Mouse (Mus musculus) layer of hippocampus, postnatal 10 days (tissue): Measurements from ENCODE around the gene Olfr353. TPM values are rescaled to one million over a fixed set of nuclear protein-coding genes. Genes with fewer than 3 reads are reported as not detected.

ENCODE experiments used
- DNase-seq, 2 experiments: peaks; one replicate each; pipeline ENCODE4 v3.0.0; 2021; ENCODE audit warnings: low spot score in 2 of 2
- long read RNA-seq: library from polyadenylated mRNA; stranded (forward); transcript quantifications from one replicate; pipeline ENCODE4 v2.0.0, GENCODE M21; 2023
- total RNA-seq, 2 experiments: library from RNA; stranded (reverse); gene quantifications; 2 replicates each; pipeline ENCODE4 v1.2.3; 2021

Gene Olfr353
- not detected for total RNA-seq
- long read RNA-seq = 0 reads

- no peak for DNase-seq
These were observed at the start of gene Olfr353 for GRCm38 (mm10) chr2:36892836-36893235. Gene Olfr353 (minus strand): TSS chr2:36892936.

DNA sequence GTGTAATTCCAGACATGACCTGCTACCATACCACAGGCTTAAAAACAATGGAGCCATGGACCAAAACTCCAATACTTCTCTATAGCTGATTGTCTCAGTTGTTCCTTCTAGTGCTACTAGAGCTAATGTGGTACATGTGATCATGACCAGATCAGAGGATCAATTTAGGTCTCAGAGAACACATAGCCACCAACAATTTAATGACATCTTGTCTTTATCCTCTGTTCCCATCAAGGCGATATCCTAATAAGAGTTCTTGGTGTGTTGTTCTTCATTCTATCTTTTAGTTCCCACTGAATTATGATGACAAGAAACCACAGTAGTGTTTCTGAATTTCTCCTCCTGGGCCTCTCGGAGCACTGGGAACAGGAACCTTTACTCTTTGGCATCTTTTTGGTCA lies 44.1 kb upstream of the Olfr353 start, which contains the start of gene Olfr356:
Olfr356 (plus strand) TSS at position 301 of the 400 bp plus-strand sequence.
- DNase-seq = no peak

DNA sequence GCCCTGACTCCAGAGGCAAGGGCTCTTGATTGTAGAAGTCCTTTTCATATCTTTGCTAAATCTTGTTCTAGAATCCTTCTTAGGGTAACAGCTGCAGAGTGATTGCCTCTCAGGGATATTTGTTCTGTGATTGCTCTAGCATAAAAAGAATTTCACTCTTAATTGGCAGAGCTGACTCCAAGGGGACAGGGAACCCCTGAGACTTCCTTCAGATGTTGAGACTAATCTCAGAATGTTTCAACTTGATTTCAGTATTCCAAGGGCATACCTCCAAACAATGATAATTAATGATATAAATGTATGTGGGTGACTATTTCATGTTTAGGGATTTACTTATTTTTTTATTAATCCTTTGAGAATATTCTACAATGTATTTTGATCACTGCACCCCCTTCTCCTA lies 36.1 kb upstream of the Olfr353 start, which contains the start of gene Olfr355:
Olfr355 (minus strand) TSS at position 101 of the 400 bp plus-strand sequence.
- no peak for DNase-seq

GRCm38 (mm10) chr2:36905380-36905779 lies 12.6 kb upstream of the Olfr353 start, which contains the start of gene Olfr354:
Gene Olfr354 (plus strand): TSS chr2:36905680.
- DNase-seq = no peak

DNA sequence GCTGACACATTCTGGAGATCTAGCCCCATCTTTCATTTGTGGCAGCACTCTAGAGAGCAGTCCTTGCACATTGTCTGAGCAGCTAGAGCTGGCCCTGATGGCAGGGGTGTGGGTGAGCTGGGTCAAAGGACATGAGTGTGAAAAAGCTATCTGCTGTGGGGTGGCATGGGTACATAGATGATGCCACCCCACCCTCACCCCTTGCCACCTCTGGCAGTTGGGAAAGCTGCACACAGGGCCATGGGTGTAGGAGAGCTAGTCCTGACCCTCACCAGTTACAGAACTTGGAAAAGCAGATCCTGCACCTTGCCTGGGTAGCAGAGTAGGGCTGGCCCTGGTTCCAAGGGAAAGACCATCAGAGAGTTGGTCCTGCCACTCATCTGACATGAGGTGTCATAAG lies 4.4 kb upstream of the Olfr353 start:
- DNase-seq = no peak

DNA sequence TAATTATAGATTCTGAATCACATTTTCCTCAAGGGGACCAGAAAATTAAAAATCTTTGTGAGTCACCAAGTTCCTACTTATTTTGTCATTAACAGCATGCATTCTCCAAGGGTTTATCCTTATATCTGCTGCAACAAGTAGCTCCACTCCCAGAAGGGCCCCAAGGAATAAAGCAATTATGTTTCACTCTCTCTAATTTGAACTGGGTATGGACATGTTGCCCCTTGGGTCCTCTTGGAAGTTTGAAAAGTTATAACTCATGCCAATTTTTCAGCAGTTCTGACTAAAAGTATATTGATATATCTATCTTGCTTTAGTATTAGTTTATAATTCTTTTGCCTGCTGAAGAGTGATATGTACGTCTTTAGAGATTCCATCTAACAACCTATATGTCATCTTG lies 24.6 kb downstream of the Olfr353 start, which contains the start of gene Olfr352:
Olfr352 (plus strand) TSS at position 301 of the 400 bp plus-strand sequence.
- DNase-seq = no peak

DNA sequence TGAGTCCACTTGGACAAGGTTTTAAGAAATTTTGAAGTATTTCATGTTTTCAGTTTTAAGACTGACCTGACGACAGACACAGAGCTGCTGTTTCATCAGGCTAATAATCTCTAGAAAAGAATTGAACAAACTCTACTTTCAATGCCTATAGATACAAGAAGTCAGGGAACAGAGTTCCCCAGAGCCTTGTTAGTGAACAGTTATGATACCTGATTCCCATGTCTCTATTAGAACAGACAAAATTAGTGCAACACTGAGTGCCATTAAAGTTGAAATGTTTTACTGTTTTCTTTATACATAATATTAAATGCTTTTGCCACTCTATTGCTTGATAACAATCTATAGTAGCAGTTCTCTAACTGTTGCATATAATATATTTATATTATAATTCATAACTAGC lies 30.2 kb downstream of the Olfr353 start, which contains the start of gene Olfr351:
Olfr351 (minus strand) TSS at position 101 of the 400 bp plus-strand sequence.
- DNase-seq = no peak

- no peak for DNase-seq
These were observed 46.7 kb downstream of the Olfr353 start, which contains the start of gene Olfr350 for GRCm38 (mm10) chr2:36846010-36846409. Gene Olfr350 (plus strand): TSS chr2:36846310.

Other genes starting within 250 kb of the Olfr353 start
- gene Olfr346, start 207.1 kb downstream of the Olfr353 start, total RNA-seq = not detected
- not detected for gene Olfr347, start 161.0 kb downstream of the Olfr353 start, total RNA-seq
- gene Olfr348, start 108.7 kb downstream of the Olfr353 start, total RNA-seq = not detected
- not detected for gene Olfr50, start 102.4 kb downstream of the Olfr353 start, total RNA-seq
- gene Olfr3, start 75.9 kb downstream of the Olfr353 start, total RNA-seq = not detected
- not detected for gene Olfr350, start 46.6 kb downstream of the Olfr353 start, total RNA-seq
- not detected for gene Olfr351, start 30.3 kb downstream of the Olfr353 start, total RNA-seq
- gene Olfr352, start 24.5 kb downstream of the Olfr353 start, total RNA-seq = not detected
- gene Olfr354, start 12.7 kb upstream of the Olfr353 start, total RNA-seq = not detected
- not detected for gene Olfr355, start 36.0 kb upstream of the Olfr353 start, total RNA-seq
- gene Olfr356, start 44.2 kb upstream of the Olfr353 start, total RNA-seq = not detected
- gene Olfr357, start 100.9 kb upstream of the Olfr353 start, total RNA-seq = not detected
- gene Olfr358, start 116.4 kb upstream of the Olfr353 start, total RNA-seq = not detected
- not detected for gene Olfr360, start 172.8 kb upstream of the Olfr353 start, total RNA-seq
- not detected for gene Olfr361, start 196.4 kb upstream of the Olfr353 start, total RNA-seq
- not detected for gene Olfr362, start 225.0 kb upstream of the Olfr353 start, total RNA-seq
- not detected for gene Olfr364-ps1, start 246.4 kb upstream of the Olfr353 start, total RNA-seq